Mouse (Mus musculus) liver, postnatal 0 days (tissue): ENCODE measurements around the gene Mkrn3.

Experiments used
- CTCF ChIP-seq: sonication (generic); IDR thresholded peaks from 2 replicates; pipeline ENCODE4 v1.5.1; 2016; ENCODE audit warnings: antibody characterized with exemption, low read depth
- EP300 ChIP-seq: IDR thresholded peaks from 2 replicates; pipeline ENCODE4 v1.6.1; 2016; ENCODE audit warnings: antibody characterized with exemption, low read depth, mild to moderate bottlenecking

DNA sequence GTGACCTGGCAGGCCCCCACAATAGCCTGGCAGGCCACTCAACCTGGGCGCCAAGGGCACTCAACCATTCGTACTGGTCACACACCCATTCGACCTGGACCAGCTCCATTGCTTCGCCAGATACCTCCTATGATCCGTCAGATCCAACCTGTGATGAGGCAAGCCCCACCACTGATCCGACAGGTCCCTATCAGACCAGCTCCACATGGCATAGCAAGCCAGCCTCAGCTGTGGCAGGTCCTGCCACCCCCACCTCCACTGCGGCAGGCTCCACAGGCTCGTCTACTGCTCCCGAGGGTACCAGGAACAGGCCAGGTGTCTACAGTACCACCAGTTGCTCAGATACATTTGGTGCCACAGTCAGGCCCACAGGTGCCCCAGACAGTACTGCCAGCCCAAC, 41.4 kb downstream of the Mkrn3 start:
- TF ChIP-seq EP300 (no peak), CTCF (no peak)
